Mouse (Mus musculus) forebrain, embryonic 14.5 days (tissue): ENCODE measurements around the gene Slc6a18. TPM values are rescaled to one million over a fixed set of nuclear protein-coding genes. Genes with fewer than 3 reads are reported as not detected.

Source experiments
- ATAC-seq: fragments of 200-750 bp; cut with Nextera tagmentation; 2 replicates; pipeline ENCODE4 v1.8.0; 2017; ENCODE audit warnings: mild to moderate bottlenecking, moderate library complexity
- DNase-seq: peaks from one replicate; pipeline ENCODE4 v3.0.0-alpha.2; 2015; ENCODE audit warnings: low spot score
- H3K27ac ChIP-seq: fragments of 300-500 bp; sonication (generic); 2 replicates; pipeline ENCODE4 v1.5.1; 2014; ENCODE audit warnings: low read depth, mild to moderate bottlenecking, control low read depth, low read length, moderate library complexity
- H3K27me3 ChIP-seq: fragments of 300-500 bp; sonication (generic); replicated peaks from 2 replicates; pipeline ENCODE4 v1.6.1; 2014; ENCODE audit warnings: low read length, control low read depth, mixed read lengths; ENCODE audit not compliant: control insufficient read depth, insufficient read depth
- H3K36me3 ChIP-seq: fragments of 300-500 bp; sonication (generic); 2 replicates; pipeline ENCODE4 v1.6.1; 2014; ENCODE audit warnings: low read length, control low read depth; ENCODE audit not compliant: control insufficient read depth, insufficient read depth
- H3K4me1 ChIP-seq: fragments of 300-500 bp; sonication (generic); 2 replicates; pipeline ENCODE4 v1.6.1; 2014; ENCODE audit warnings: antibody characterized with exemption, low read length, control low read depth; ENCODE audit not compliant: control insufficient read depth, insufficient read depth
- H3K4me2 ChIP-seq: fragments of 300-500 bp; sonication (generic); 2 replicates; pipeline ENCODE4 v1.6.1; 2014; ENCODE audit warnings: mild to moderate bottlenecking, control low read depth, low read length
- H3K4me3 ChIP-seq: fragments of 300-500 bp; sonication (generic); 2 replicates; pipeline ENCODE4 v1.5.1; 2014; ENCODE audit warnings: low read depth, low read length, control low read depth
- H3K9ac ChIP-seq: fragments of 300-500 bp; sonication (generic); 2 replicates; pipeline ENCODE4 v1.6.1; 2014; ENCODE audit warnings: mild to moderate bottlenecking, low read length, control low read depth, moderate library complexity
- H3K9me3 ChIP-seq: fragments of 300-500 bp; sonication (generic); replicated peaks from 2 replicates; pipeline ENCODE4 v1.6.1; 2016; ENCODE audit warnings: low read length, control low read depth, mixed read lengths; ENCODE audit not compliant: control insufficient read depth
- WGBS: fragments of 180-500 bp; shearing (Covaris S2); extraction: QIAGEN DNeasy Blood & Tissue Kit; methylation state at CpG from one replicate; pipeline ENCODE4 v1.1.7; 2014; 5-methylcytosine and 5-hydroxymethylcytosine counted together
- polyA plus RNA-seq: library from polyadenylated mRNA; unstranded; fragments of >200 nt; fragmentation: Nextera tagmentation; extraction: Ambion mirVana; gene quantifications from 2 replicates; pipeline ENCODE4 v1.2.1, GENCODE M21; 2014

The Slc6a18 gene
- polyA plus RNA-seq, 1 experiment from 2014 or later: not detected

DNA sequence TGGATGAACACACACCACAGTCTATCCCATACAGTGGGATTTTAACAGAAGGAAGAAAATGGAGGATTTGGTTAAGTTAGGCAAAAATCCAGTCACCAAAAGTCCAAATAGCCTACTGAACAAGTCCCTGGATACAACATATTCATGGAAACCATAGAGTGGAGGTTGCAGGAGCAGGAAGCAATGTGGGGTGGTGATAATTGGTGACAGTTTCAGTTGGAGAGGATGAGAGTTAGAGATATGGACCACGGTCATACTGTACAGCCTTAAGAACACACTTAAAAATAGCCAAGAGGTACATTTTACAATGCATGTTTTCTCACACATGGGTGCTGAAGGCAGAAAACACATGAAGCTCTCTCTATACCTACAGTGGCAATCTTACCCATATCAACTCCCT, 17.1 kb upstream of the Slc6a18 start:
- Histone ChIP-seq H3K9me3 (no peaks in the 10 kb centered on the region), H3K9ac (no peak overlapping the region), H3K27ac (no peak overlapping the region), H3K36me3 (no peaks in the 10 kb centered on the region), H3K4me1 (no peaks in the 10 kb centered on the region), H3K4me2 (no peak overlapping the region), H3K4me3 (no peak overlapping the region), H3K27me3 (no peaks in the 10 kb centered on the region)
- ATAC-seq (no peak), DNase-seq (no peak)
- WGBS: 77% methylated on average over 1 of the region's 1 CpGs

DNA sequence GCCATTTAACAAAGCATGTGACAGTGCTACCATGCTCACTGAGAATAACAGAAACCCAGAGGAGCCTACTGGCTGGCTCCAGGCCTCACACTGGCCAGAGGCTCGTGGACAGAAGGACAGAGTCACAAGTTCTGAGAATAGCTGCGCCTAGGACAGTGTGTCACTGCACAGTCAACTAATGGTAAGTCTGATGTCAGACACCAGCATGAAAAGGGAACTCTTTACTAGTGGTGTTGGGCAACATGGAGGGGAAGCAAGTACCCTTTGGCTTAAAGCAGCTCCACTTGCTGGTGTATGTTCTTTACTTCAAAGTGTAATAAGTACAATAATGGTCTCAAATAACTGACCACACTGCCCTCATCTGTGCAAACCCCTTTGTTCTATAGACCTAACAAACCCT, 15.5 kb upstream of the Slc6a18 start:
- H3K9me3 ChIP-seq: no peaks in the 10 kb centered on the region
- no peak overlapping the region for H3K27ac ChIP-seq
- no peak overlapping the region for H3K4me2 ChIP-seq
- 63% methylated on average over 2 of the region's 2 CpGs for WGBS
- no peak for ATAC-seq
- H3K27me3 ChIP-seq: no peaks in the 10 kb centered on the region
- H3K4me3 ChIP-seq: no peak overlapping the region
- no peak for DNase-seq
- no peaks in the 10 kb centered on the region for H3K36me3 ChIP-seq
- no peaks in the 10 kb centered on the region for H3K4me1 ChIP-seq
- no peak overlapping the region for H3K9ac ChIP-seq

- Histone ChIP-seq H3K4me2 (no peak overlapping the region), H3K36me3 (no peaks in the 10 kb centered on the region), H3K9me3 (no peaks in the 10 kb centered on the region), H3K9ac (no peak overlapping the region), H3K27me3 (no peaks in the 10 kb centered on the region), H3K4me3 (no peak overlapping the region), H3K4me1 (no peaks in the 10 kb centered on the region), H3K27ac (no peak overlapping the region)
- 29% methylated on average over 10 of the region's 10 CpGs for WGBS
- peak; percentile 55; the same call in 1 of the 2 replicates for ATAC-seq
- DNase-seq: peak; percentile 68
Observed at GRCm38 (mm10) chr13:73692249-73692868, 14.5 kb upstream of the Slc6a18 start.

- Histone ChIP-seq H3K9me3 (no peaks in the 10 kb centered on the region), H3K4me1 (no peaks in the 10 kb centered on the region), H3K27ac (no peak overlapping the region), H3K9ac (no peak overlapping the region), H3K27me3 (no peaks in the 10 kb centered on the region), H3K36me3 (no peaks in the 10 kb centered on the region), H3K4me3 (no peak overlapping the region), H3K4me2 (no peak overlapping the region)
- 81% methylated on average over 4 of the region's 4 CpGs for WGBS
- no peak for ATAC-seq
- DNase-seq: no peak
Observed at GRCm38 (mm10) chr13:73688934-73689333, 11.1 kb upstream of the Slc6a18 start.

- no peaks in the 10 kb centered on the region for H3K27me3 ChIP-seq
- WGBS: 81% methylated on average over 3 of the region's 3 CpGs
- no peaks in the 10 kb centered on the region for H3K36me3 ChIP-seq
- DNase-seq (no peak), ATAC-seq (no peak)
- H3K27ac ChIP-seq: no peak overlapping the region
- no peaks in the 10 kb centered on the region for H3K9me3 ChIP-seq
- no peaks in the 10 kb centered on the region for H3K4me1 ChIP-seq
- H3K4me2 ChIP-seq: no peak overlapping the region
- no peak overlapping the region for H3K9ac ChIP-seq
- H3K4me3 ChIP-seq: no peak overlapping the region
Observed at GRCm38 (mm10) chr13:73687601-73688000, 9.8 kb upstream of the Slc6a18 start.

- H3K36me3 ChIP-seq: no peaks in the 10 kb centered on the region
- ATAC-seq (no peak), DNase-seq (no peak)
- H3K4me1 ChIP-seq: no peaks in the 10 kb centered on the region
- H3K9ac ChIP-seq: no peak overlapping the region
- H3K4me3 ChIP-seq: no peak overlapping the region
- no peak overlapping the region for H3K27ac ChIP-seq
- no peak overlapping the region for H3K4me2 ChIP-seq
- 86% methylated on average over 6 of the region's 6 CpGs for WGBS
- no peaks in the 10 kb centered on the region for H3K9me3 ChIP-seq
- H3K27me3 ChIP-seq: no peaks in the 10 kb centered on the region
Observed at GRCm38 (mm10) chr13:73685502-73685901, 7.7 kb upstream of the Slc6a18 start.

DNA sequence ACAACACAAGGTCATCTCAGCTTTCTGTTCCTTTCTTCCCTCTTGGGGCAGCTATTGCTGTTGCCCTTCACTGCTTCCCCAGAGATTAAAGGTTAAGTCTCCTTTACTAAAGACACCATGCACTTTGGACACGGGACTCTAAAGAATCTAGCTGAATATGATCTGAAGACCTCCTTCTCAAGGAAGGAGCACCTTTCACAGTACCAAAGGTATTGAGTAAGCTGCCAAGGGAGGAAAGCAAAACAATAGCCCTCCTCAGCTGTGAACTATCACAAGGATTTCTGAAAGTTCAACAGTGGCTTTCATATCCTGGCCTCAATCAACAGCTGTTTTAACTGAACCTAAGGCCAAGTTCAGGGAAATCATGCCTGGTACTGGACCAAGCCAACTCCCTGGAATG, 6.6 kb upstream of the Slc6a18 start:
- WGBS: 86% methylated on average over 1 of the region's 1 CpGs
- Histone ChIP-seq H3K4me3 (no peak overlapping the region), H3K36me3 (no peaks in the 10 kb centered on the region), H3K9me3 (no peaks in the 10 kb centered on the region), H3K4me2 (no peak overlapping the region), H3K4me1 (no peaks in the 10 kb centered on the region), H3K9ac (no peak overlapping the region), H3K27me3 (no peaks in the 10 kb centered on the region), H3K27ac (no peak overlapping the region)
- no peak for ATAC-seq
- DNase-seq: no peak

GRCm38 (mm10) chr13:73683682-73684081, 5.9 kb upstream of the Slc6a18 start:
- WGBS: 77% methylated on average over 11 of the region's 11 CpGs
- no peaks in the 10 kb centered on the region for H3K27me3 ChIP-seq
- no peak overlapping the region for H3K4me3 ChIP-seq
- no peak overlapping the region for H3K27ac ChIP-seq
- ATAC-seq: no peak
- DNase-seq: peak; percentile 14
- no peaks in the 10 kb centered on the region for H3K36me3 ChIP-seq
- no peak overlapping the region for H3K4me2 ChIP-seq
- no peaks in the 10 kb centered on the region for H3K4me1 ChIP-seq
- H3K9me3 ChIP-seq: no peaks in the 10 kb centered on the region
- no peak overlapping the region for H3K9ac ChIP-seq

- Histone ChIP-seq H3K36me3 (no peaks in the 10 kb centered on the region), H3K9me3 (no peaks in the 10 kb centered on the region), H3K4me3 (no peak overlapping the region), H3K27me3 (no peaks in the 10 kb centered on the region), H3K4me1 (no peaks in the 10 kb centered on the region), H3K27ac (no peak overlapping the region), H3K9ac (no peak overlapping the region), H3K4me2 (no peak overlapping the region)
- DNase-seq: no peak
- no peak for ATAC-seq
- WGBS: 87% methylated on average over 2 of the region's 2 CpGs
Observed at GRCm38 (mm10) chr13:73682226-73682625, 4.4 kb upstream of the Slc6a18 start.
